Mouse (Mus musculus): ENCODE measurements around the gene Iapp. TPM values are rescaled to one million over a fixed set of nuclear protein-coding genes. Genes with fewer than 3 reads are reported as not detected.
"Not testable (repeated sequence)": the region's sequence is repeated elsewhere in the genome, so short reads cannot be mapped to it uniquely, and the experiment has no call there.

Gene Iapp
- polyA plus RNA-seq (2014; fragmentation: Nextera tagmentation; extraction: Ambion mirVana) = 0.35 and 0.52 TPM in 2 replicates

DNA sequence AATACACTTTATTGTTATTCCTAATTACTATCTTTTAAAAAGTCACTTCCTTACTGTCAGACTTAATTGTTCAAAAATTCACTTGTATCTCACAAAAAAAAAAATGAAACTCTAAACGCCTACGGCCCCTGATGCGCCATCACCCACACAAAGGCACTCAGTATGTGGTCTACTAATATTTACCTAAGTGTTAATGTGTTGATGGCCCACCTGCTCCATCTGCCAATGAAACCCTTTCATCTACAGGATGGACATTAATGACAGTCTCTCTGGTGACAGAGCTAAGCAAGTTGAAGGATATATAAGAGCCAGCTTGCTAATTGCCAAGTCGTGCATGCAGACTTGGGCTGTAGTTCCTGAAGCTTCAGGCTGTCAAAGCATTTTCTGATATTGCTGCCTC lies at the start of gene Iapp:
Gene Iapp (plus strand): TSS at position 326 of the 400 bp plus-strand sequence.
- H3K4me3 ChIP-seq (ENCODE audit: low read depth, low read length) = no peak within 1 kb of the TSS
- H3K9me3 ChIP-seq (replicated peaks; ENCODE audit: control insufficient read depth, low read length) = no peaks in the 10 kb centered on the region
- no peak within 1 kb of the TSS for H3K9ac ChIP-seq (replicated peaks; ENCODE audit: low read length)
- H3K4me1 ChIP-seq (ENCODE audit: control insufficient read depth, insufficient read depth, low read length) = no peaks in the 10 kb centered on the region
- no peak within 1 kb of the TSS for H3K4me2 ChIP-seq (ENCODE audit: low read depth, low read length)
- no peaks in the 10 kb centered on the region for H3K27me3 ChIP-seq (ENCODE audit: control insufficient read depth, insufficient read depth, low read length)
- DNase-seq (ENCODE audit: low spot score) = no peak
- no peak for ATAC-seq (replicated peaks; ENCODE audit: insufficient number of reproducible peaks, low FRiP score, low TSS enrichment, low read depth)
- no peak within 1 kb of the TSS for H3K27ac ChIP-seq (replicated peaks; ENCODE audit: low read depth, low read length)
- H3K36me3 ChIP-seq (replicated peaks; ENCODE audit: control insufficient read depth, insufficient read depth, low read depth, low read length) = no peaks in the 10 kb centered on the region
- WGBS = 61% methylated on average over 4 of the region's 4 CpGs

DNA sequence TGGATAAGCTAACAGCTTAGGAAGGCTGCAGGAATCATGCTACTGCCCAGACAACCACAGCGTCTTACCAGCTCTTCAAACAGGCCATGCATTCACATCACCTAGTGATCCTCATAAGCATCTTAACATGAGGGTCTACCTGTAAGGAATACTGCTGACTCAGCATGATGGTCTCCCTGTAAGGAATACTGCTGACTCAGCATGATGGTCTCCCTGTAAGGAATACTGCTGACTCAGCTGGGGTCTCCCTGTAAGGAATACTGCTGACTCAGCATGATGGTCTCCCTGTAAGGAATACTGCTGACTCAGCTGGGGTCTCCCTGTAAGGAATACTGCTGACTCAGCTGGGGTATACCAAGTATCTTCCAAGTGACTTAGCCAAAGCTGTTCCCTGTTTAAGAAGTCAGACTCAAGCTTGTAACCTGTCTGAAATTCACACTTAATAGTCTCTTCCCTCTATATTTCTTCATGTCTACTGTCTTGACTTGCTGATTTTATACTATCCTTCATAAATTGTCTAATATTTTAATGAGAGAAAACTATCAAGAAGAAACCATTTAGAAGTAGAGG lies 47.4 kb upstream of the Iapp start:
- H3K9ac ChIP-seq (replicated peaks; ENCODE audit: low read length); H3K9me3 ChIP-seq (replicated peaks; ENCODE audit: control insufficient read depth, low read length); H3K4me1 ChIP-seq (ENCODE audit: control insufficient read depth, insufficient read depth, low read length); H3K4me2 ChIP-seq (ENCODE audit: low read depth, low read length); ATAC-seq (replicated peaks; ENCODE audit: insufficient number of reproducible peaks, low FRiP score, low TSS enrichment, low read depth); H3K27ac ChIP-seq (replicated peaks; ENCODE audit: low read depth, low read length); H3K27me3 ChIP-seq (ENCODE audit: control insufficient read depth, insufficient read depth, low read length); H3K4me3 ChIP-seq (ENCODE audit: low read depth, low read length); DNase-seq (ENCODE audit: low spot score); H3K36me3 ChIP-seq (replicated peaks; ENCODE audit: control insufficient read depth, insufficient read depth, low read depth, low read length): not testable (repeated sequence)
- 95% methylated on average over 1 of the region's 1 CpGs for WGBS

DNA sequence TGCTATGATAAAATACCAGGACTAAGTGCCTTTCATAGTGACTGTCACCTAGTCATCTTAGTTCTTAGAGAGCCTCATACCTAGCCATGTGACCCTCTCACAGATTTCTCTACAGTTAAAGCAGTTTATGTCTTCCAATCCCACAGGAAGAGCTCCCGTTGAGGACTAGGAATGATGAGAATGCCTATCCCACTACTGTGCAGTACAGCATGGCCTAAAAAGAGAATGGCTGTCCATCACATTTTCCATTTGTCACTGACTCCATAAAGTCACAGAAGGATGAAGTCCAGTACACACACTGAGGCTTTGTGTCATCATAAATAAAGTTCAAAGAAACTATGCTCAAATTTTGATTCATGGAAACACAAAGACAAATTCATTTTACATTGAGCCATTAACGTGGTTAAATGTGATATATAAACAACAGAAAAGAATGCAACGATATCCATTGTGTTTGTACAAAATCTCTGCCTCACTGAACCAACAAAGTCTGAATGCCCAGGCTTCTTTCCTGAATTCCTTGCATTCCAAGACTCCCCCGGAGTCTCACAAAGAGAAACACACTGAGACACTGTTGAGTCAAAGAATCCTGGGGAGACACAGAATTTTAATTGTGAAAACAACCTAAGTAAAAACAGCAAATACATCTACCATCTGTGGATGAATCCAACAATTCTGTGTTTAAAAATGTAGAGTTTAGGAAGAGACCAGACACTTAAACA lies 22.3 kb upstream of the Iapp start:
- Histone ChIP-seq H3K4me1 (ENCODE audit: control insufficient read depth, insufficient read depth, low read length) (no peaks in the 10 kb centered on the region), H3K4me2 (ENCODE audit: low read depth, low read length) (no peak overlapping the region), H3K36me3 (replicated peaks; ENCODE audit: control insufficient read depth, insufficient read depth, low read depth, low read length) (no peaks in the 10 kb centered on the region), H3K9ac (replicated peaks; ENCODE audit: low read length) (no peak overlapping the region), H3K27ac (replicated peaks; ENCODE audit: low read depth, low read length) (no peak overlapping the region), H3K4me3 (ENCODE audit: low read depth, low read length) (no peak overlapping the region), H3K27me3 (ENCODE audit: control insufficient read depth, insufficient read depth, low read length) (no peaks in the 10 kb centered on the region), H3K9me3 (replicated peaks; ENCODE audit: control insufficient read depth, low read length) (no peaks in the 10 kb centered on the region)
- ATAC-seq (replicated peaks; ENCODE audit: insufficient number of reproducible peaks, low FRiP score, low TSS enrichment, low read depth) = no peak
- peak; percentile 3 for DNase-seq (ENCODE audit: low spot score)
- 9% methylated on average over 4 of the region's 4 CpGs for WGBS

DNA sequence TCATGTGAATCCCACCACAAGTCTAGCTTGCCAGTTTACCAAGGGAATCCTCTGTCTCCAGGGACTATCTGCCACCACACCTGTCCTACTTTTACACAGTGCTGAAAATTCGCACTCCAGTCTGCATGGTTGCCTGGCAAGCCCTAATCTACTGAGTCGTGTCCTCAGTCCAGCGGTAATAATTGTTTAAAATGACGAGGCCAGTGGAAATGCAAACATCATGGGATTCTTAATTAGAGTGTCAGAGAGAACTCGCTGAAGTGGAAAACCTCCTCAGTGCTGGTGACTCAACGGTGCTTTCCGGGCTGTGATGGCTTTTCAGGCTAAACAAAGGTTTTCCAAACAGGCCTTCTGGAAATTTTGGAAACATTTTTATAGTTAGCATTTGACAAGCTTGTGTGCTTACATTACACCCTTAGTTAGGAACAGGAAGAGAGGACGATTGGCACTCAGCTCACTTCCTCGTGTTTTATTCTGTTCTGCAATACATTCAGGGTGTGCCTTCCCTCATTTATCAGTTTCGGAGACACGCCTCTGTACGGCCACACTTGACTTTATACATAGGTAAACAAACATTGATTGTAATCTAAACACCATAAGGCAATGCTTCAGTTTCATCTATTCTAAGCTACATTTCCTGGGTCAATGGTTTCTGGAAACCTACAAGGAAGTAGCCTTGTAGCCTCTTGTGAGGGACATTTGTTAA lies 8.7 kb upstream of the Iapp start:
- no peaks in the 10 kb centered on the region for H3K36me3 ChIP-seq (replicated peaks; ENCODE audit: control insufficient read depth, insufficient read depth, low read depth, low read length)
- no peak for DNase-seq (ENCODE audit: low spot score)
- H3K4me3 ChIP-seq (ENCODE audit: low read depth, low read length) = no peak overlapping the region
- no peaks in the 10 kb centered on the region for H3K27me3 ChIP-seq (ENCODE audit: control insufficient read depth, insufficient read depth, low read length)
- H3K4me2 ChIP-seq (ENCODE audit: low read depth, low read length) = no peak overlapping the region
- no peak for ATAC-seq (replicated peaks; ENCODE audit: insufficient number of reproducible peaks, low FRiP score, low TSS enrichment, low read depth)
- no peaks in the 10 kb centered on the region for H3K4me1 ChIP-seq (ENCODE audit: control insufficient read depth, insufficient read depth, low read length)
- 76% methylated on average over 12 of the region's 12 CpGs for WGBS
- no peaks in the 10 kb centered on the region for H3K9me3 ChIP-seq (replicated peaks; ENCODE audit: control insufficient read depth, low read length)
- H3K9ac ChIP-seq (replicated peaks; ENCODE audit: low read length) = no peak overlapping the region
- H3K27ac ChIP-seq (replicated peaks; ENCODE audit: low read depth, low read length) = no peak overlapping the region

DNA sequence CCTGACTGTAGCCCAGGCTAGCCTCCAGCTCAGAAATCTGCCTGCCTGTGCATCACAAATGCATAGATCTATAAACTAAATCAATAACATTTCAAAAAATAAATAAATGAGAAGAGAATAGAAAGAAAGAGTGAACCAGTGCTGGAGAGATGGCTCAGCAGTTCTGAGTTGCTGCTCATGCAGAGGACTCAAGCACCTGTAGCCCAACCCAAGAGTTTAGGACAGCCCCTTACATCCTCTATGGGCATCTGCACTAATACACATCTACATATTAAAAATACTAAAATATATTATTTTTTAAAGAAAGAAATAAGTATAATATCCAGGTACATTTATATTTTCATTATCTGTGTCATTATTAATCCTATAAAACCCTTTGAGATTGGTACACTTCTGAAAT lies 6.9 kb downstream of the Iapp start:
- DNase-seq (ENCODE audit: low spot score) (no peak), ATAC-seq (replicated peaks; ENCODE audit: insufficient number of reproducible peaks, low FRiP score, low TSS enrichment, low read depth) (no peak)
- no peaks in the 10 kb centered on the region for H3K36me3 ChIP-seq (replicated peaks; ENCODE audit: control insufficient read depth, insufficient read depth, low read depth, low read length)
- H3K9ac ChIP-seq (replicated peaks; ENCODE audit: low read length) = no peak overlapping the region
- no peak overlapping the region for H3K4me3 ChIP-seq (ENCODE audit: low read depth, low read length)
- no peaks in the 10 kb centered on the region for H3K27me3 ChIP-seq (ENCODE audit: control insufficient read depth, insufficient read depth, low read length)
- H3K4me1 ChIP-seq (ENCODE audit: control insufficient read depth, insufficient read depth, low read length) = no peaks in the 10 kb centered on the region
- no peak overlapping the region for H3K27ac ChIP-seq (replicated peaks; ENCODE audit: low read depth, low read length)
- no peak overlapping the region for H3K4me2 ChIP-seq (ENCODE audit: low read depth, low read length)
- no peaks in the 10 kb centered on the region for H3K9me3 ChIP-seq (replicated peaks; ENCODE audit: control insufficient read depth, low read length)

DNA sequence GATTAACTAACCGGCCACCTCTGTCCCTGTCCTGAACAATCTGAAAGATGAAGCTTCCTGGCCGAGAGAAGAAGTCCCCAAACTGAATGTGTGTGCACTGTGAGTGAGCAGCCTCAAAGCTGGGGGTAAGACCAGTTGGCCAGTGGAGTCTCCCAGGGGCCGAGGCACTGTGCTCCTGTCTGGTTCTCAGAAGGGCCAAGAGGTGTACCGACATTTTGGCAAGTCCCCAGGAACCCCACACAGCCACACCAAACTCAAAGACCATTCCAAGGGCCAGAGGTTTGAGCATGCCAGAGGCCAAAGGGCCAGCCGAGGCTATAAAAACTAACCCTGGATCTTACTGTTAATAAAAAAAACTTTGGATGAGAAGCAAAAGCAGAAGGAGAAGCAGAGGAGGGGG lies 16.1 kb downstream of the Iapp start:
- Histone ChIP-seq H3K36me3 (replicated peaks; ENCODE audit: control insufficient read depth, insufficient read depth, low read depth, low read length) (no peaks in the 10 kb centered on the region), H3K4me1 (ENCODE audit: control insufficient read depth, insufficient read depth, low read length) (no peaks in the 10 kb centered on the region), H3K27me3 (ENCODE audit: control insufficient read depth, insufficient read depth, low read length) (no peaks in the 10 kb centered on the region), H3K4me2 (ENCODE audit: low read depth, low read length) (no peak overlapping the region), H3K9me3 (replicated peaks; ENCODE audit: control insufficient read depth, low read length) (no peaks in the 10 kb centered on the region), H3K4me3 (ENCODE audit: low read depth, low read length) (no peak overlapping the region), H3K9ac (replicated peaks; ENCODE audit: low read length) (no peak overlapping the region), H3K27ac (replicated peaks; ENCODE audit: low read depth, low read length) (no peak overlapping the region)
- ATAC-seq (replicated peaks; ENCODE audit: insufficient number of reproducible peaks, low FRiP score, low TSS enrichment, low read depth) = no peak
- no peak for DNase-seq (ENCODE audit: low spot score)
- 87% methylated on average over 5 of the region's 5 CpGs for WGBS

DNA sequence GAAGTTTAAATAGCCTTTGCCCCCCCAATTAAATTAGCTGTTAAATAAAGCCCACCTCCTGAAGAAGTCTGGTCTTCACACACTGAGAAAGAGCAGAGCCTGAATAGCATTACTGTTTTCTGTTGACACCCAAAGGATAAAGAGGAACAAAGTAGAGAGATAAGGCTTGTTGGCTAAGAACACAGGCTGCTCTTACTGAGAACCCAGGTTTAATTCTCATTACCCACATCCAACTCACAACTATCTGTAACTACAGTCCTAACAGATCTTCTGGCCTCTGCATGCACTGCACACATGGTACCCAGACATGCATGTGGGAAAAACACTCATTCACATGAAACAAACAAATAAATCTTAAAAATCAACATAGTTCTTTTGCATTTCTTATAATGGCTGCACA lies 18.9 kb downstream of the Iapp start:
- H3K27me3 ChIP-seq (ENCODE audit: control insufficient read depth, insufficient read depth, low read length) = no peaks in the 10 kb centered on the region
- H3K9me3 ChIP-seq (replicated peaks; ENCODE audit: control insufficient read depth, low read length) = no peaks in the 10 kb centered on the region
- H3K4me1 ChIP-seq (ENCODE audit: control insufficient read depth, insufficient read depth, low read length) = no peaks in the 10 kb centered on the region
- no peak overlapping the region for H3K9ac ChIP-seq (replicated peaks; ENCODE audit: low read length)
- no peak for ATAC-seq (replicated peaks; ENCODE audit: insufficient number of reproducible peaks, low FRiP score, low TSS enrichment, low read depth)
- no peaks in the 10 kb centered on the region for H3K36me3 ChIP-seq (replicated peaks; ENCODE audit: control insufficient read depth, insufficient read depth, low read depth, low read length)
- no peak overlapping the region for H3K4me3 ChIP-seq (ENCODE audit: low read depth, low read length)
- DNase-seq (ENCODE audit: low spot score) = no peak
- no peak overlapping the region for H3K4me2 ChIP-seq (ENCODE audit: low read depth, low read length)
- no peak overlapping the region for H3K27ac ChIP-seq (replicated peaks; ENCODE audit: low read depth, low read length)

DNA sequence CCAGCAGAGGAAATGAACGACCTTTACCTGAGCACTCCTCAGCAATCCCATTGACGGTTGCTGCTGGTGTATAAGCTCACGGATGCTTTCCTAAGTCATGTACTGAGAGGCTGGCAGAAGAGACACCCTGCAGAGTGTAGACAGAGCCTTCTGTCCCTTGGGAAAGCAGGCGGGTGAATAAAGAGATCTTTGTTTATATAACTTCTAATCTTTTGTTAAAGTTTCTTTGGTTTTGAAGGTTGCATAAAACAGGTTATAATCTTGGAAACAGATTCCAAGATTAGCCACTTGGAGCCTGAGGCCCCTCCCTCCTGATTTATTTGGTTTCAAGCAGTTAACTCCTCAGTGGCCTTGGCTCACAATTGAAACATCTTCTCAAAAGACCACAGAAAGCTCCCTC lies 24.7 kb downstream of the Iapp start, which contains the start of gene Slco1a5:
Gene Slco1a5 (minus strand): TSS at position 101 of the 400 bp plus-strand sequence.
- no peak within 1 kb of the TSS for H3K27ac ChIP-seq (replicated peaks; ENCODE audit: low read depth, low read length)
- no peak for DNase-seq (ENCODE audit: low spot score)
- WGBS = 13% methylated on average over 4 of the region's 4 CpGs
- ATAC-seq (replicated peaks; ENCODE audit: insufficient number of reproducible peaks, low FRiP score, low TSS enrichment, low read depth) = no peak
- H3K4me2 ChIP-seq (ENCODE audit: low read depth, low read length) = no peak within 1 kb of the TSS
- no peak within 1 kb of the TSS for H3K9ac ChIP-seq (replicated peaks; ENCODE audit: low read length)
- H3K9me3 ChIP-seq (replicated peaks; ENCODE audit: control insufficient read depth, low read length) = no peaks in the 10 kb centered on the region
- no peaks in the 10 kb centered on the region for H3K36me3 ChIP-seq (replicated peaks; ENCODE audit: control insufficient read depth, insufficient read depth, low read depth, low read length)
- H3K4me3 ChIP-seq (ENCODE audit: low read depth, low read length) = no peak within 1 kb of the TSS
- H3K27me3 ChIP-seq (ENCODE audit: control insufficient read depth, insufficient read depth, low read length) = no peaks in the 10 kb centered on the region
- no peaks in the 10 kb centered on the region for H3K4me1 ChIP-seq (ENCODE audit: control insufficient read depth, insufficient read depth, low read length)

All from embryonic facial prominence, embryonic 11.5 days (tissue).